Mouse (Mus musculus) intestine, embryonic 15.5 days (tissue): ENCODE measurements around the gene Dicer1. TPM values are rescaled to one million over a fixed set of nuclear protein-coding genes. Genes with fewer than 3 reads are reported as not detected.

Experiments
- ATAC-seq: fragments of 200-750 bp; cut with Nextera tagmentation; 2 replicates; pipeline ENCODE4 v1.8.0; 2017; ENCODE audit warnings: moderate TSS enrichment, moderate library complexity
- H3K27ac ChIP-seq: fragments of 300-500 bp; sonication (generic); 2 replicates; pipeline ENCODE4 v1.5.1; 2015; ENCODE audit warnings: mild to moderate bottlenecking, inconsistent platforms
- H3K27me3 ChIP-seq: fragments of 300-500 bp; sonication (generic); replicated peaks from 2 replicates; pipeline ENCODE4 v1.6.1; 2015; ENCODE audit warnings: inconsistent platforms
- H3K36me3 ChIP-seq: fragments of 300-500 bp; sonication (generic); 2 replicates; pipeline ENCODE4 v1.6.1; 2015; ENCODE audit warnings: inconsistent platforms
- H3K4me1 ChIP-seq: fragments of 300-500 bp; sonication (generic); replicated peaks from 2 replicates; pipeline ENCODE4 v1.6.1; 2015; ENCODE audit warnings: inconsistent platforms
- H3K4me2 ChIP-seq: fragments of 300-500 bp; sonication (generic); replicated peaks from 2 replicates; pipeline ENCODE4 v1.6.1; 2015; ENCODE audit warnings: mild to moderate bottlenecking, inconsistent platforms
- H3K4me3 ChIP-seq: fragments of 300-500 bp; sonication (generic); replicated peaks from 2 replicates; pipeline ENCODE4 v1.5.1; 2015; ENCODE audit warnings: inconsistent platforms
- H3K9ac ChIP-seq: fragments of 300-500 bp; sonication (generic); 2 replicates; pipeline ENCODE4 v1.6.1; 2015; ENCODE audit warnings: inconsistent platforms
- H3K9me3 ChIP-seq: fragments of 300-500 bp; sonication (generic); 2 replicates; pipeline ENCODE4 v1.6.1; 2016; ENCODE audit warnings: inconsistent platforms
- WGBS: fragments of 180-500 bp; shearing (Covaris S2); methylation state at CpG from one replicate; pipeline ENCODE4 v1.1.7; 2015; 5-methylcytosine and 5-hydroxymethylcytosine counted together
- polyA plus RNA-seq: library from polyadenylated mRNA; unstranded; fragments of >200 nt; fragmentation: Nextera tagmentation; extraction: Ambion mirVana; gene quantifications from 2 replicates; pipeline ENCODE4 v1.2.1, GENCODE M21; 2015

The Dicer1 gene
- polyA plus RNA-seq, 1 experiment from 2014 or later = 30.6 TPM

- peaks cover 35% of the 10 kb centered on the region for H3K36me3 ChIP-seq
Observed at GRCm38 (mm10) chr12:104692864-104693263, 58.9 kb downstream of the Dicer1 start.

GRCm38 (mm10) chr12:104690412-104690811 is 61.3 kb downstream of the Dicer1 start:
- peaks cover 28% of the 10 kb centered on the region for H3K36me3 ChIP-seq
- H3K27me3 ChIP-seq = no peaks in the 10 kb centered on the region
- no peak overlapping the region for H3K4me2 ChIP-seq
- no peaks in the 10 kb centered on the region for H3K4me1 ChIP-seq
- H3K9me3 ChIP-seq = no peaks in the 10 kb centered on the region
- 72% methylated on average over 7 of the region's 7 CpGs for WGBS
- H3K4me3 ChIP-seq = no peak overlapping the region
- no peak for ATAC-seq
- no peak overlapping the region for H3K9ac ChIP-seq
- H3K27ac ChIP-seq = no peak overlapping the region

More at GRCm38 (mm10) chr12:104692864-104693263, 58.9 kb downstream of the Dicer1 start:
- H3K4me3 ChIP-seq = no peak overlapping the region
- WGBS = 81% methylated on average over 12 of the region's 12 CpGs
- no peak overlapping the region for H3K27ac ChIP-seq
- H3K9ac ChIP-seq = no peak overlapping the region
- H3K9me3 ChIP-seq = no peaks in the 10 kb centered on the region
- no peak for ATAC-seq
- H3K4me2 ChIP-seq = no peak overlapping the region
- H3K27me3 ChIP-seq = no peaks in the 10 kb centered on the region
- no peaks in the 10 kb centered on the region for H3K4me1 ChIP-seq

GRCm38 (mm10) chr12:104688870-104689269 is 62.9 kb downstream of the Dicer1 start:
- H3K4me2 ChIP-seq = no peak overlapping the region
- H3K27me3 ChIP-seq = no peaks in the 10 kb centered on the region
- H3K27ac ChIP-seq = no peak overlapping the region
- WGBS = 76% methylated on average over 11 of the region's 11 CpGs
- H3K9ac ChIP-seq = no peak overlapping the region
- no peaks in the 10 kb centered on the region for H3K9me3 ChIP-seq
- H3K36me3 ChIP-seq = peaks cover 21% of the 10 kb centered on the region
- H3K4me3 ChIP-seq = no peak overlapping the region
- ATAC-seq = no peak
- no peaks in the 10 kb centered on the region for H3K4me1 ChIP-seq

GRCm38 (mm10) chr12:104684411-104684931 is 67.3 kb downstream of the Dicer1 start:
- Histone ChIP-seq H3K4me1 (no peaks in the 10 kb centered on the region), H3K4me2 (no peak overlapping the region), H3K27me3 (no peaks in the 10 kb centered on the region), H3K9ac (no peak overlapping the region), H3K4me3 (no peak overlapping the region), H3K27ac (no peak overlapping the region), H3K9me3 (no peaks in the 10 kb centered on the region), H3K36me3 (peaks cover 4% of the 10 kb centered on the region)
- no peak for ATAC-seq
- WGBS = 73% methylated on average over 8 of the region's 8 CpGs

- no peaks in the 10 kb centered on the region for H3K27me3 ChIP-seq
- WGBS = 57% methylated on average over 8 of the region's 8 CpGs
- H3K9me3 ChIP-seq = no peaks in the 10 kb centered on the region
- 0 out of 2 replicates have a peak, but pooled peaks cover 3% of the 10 kb centered on the region for H3K4me1 ChIP-seq
- H3K27ac ChIP-seq = no peak overlapping the region
- no peaks in the 10 kb centered on the region for H3K36me3 ChIP-seq
- no peak overlapping the region for H3K4me3 ChIP-seq
- H3K4me2 ChIP-seq = no peak overlapping the region
- no peak for ATAC-seq
- H3K9ac ChIP-seq = no peak overlapping the region
Observed at GRCm38 (mm10) chr12:104679819-104680132, 72.0 kb downstream of the Dicer1 start.

GRCm38 (mm10) chr12:104679121-104679818 is 72.5 kb downstream of the Dicer1 start:
- no peaks in the 10 kb centered on the region for H3K27me3 ChIP-seq
- ATAC-seq = no peak
- no peaks in the 10 kb centered on the region for H3K36me3 ChIP-seq
- H3K9ac ChIP-seq = no peak overlapping the region
- H3K4me1 ChIP-seq = 0 out of 2 replicates have a peak, but pooled peaks cover 3% of the 10 kb centered on the region
- no peak overlapping the region; the same call in 1 of the 2 replicates for H3K4me2 ChIP-seq
- no peak overlapping the region for H3K27ac ChIP-seq
- 39% methylated on average over 26 of the region's 26 CpGs for WGBS
- H3K4me3 ChIP-seq = no peak overlapping the region
- no peaks in the 10 kb centered on the region for H3K9me3 ChIP-seq

GRCm38 (mm10) chr12:104678462-104678861 is 73.3 kb downstream of the Dicer1 start:
- WGBS = 53% methylated on average over 11 of the region's 14 CpGs
- Histone ChIP-seq H3K9ac (no peak overlapping the region), H3K4me2 (no peak overlapping the region), H3K27ac (no peak overlapping the region), H3K36me3 (no peaks in the 10 kb centered on the region), H3K27me3 (no peaks in the 10 kb centered on the region), H3K9me3 (no peaks in the 10 kb centered on the region), H3K4me1 (0 out of 2 replicates have a peak, but pooled peaks cover 4% of the 10 kb centered on the region), H3K4me3 (no peak overlapping the region)
- ATAC-seq = no peak

- Histone ChIP-seq H3K27ac (no peak overlapping the region), H3K9me3 (no peaks in the 10 kb centered on the region), H3K36me3 (no peaks in the 10 kb centered on the region), H3K4me3 (no peak overlapping the region), H3K27me3 (no peaks in the 10 kb centered on the region), H3K4me2 (no peak overlapping the region), H3K4me1 (0 out of 2 replicates have a peak, but pooled peaks cover 7% of the 10 kb centered on the region), H3K9ac (no peak overlapping the region)
- 83% methylated on average over 9 of the region's 9 CpGs for WGBS
- ATAC-seq = peak; percentile 35; the same call in 1 of the 2 replicates
Observed at GRCm38 (mm10) chr12:104677371-104677924, 74.3 kb downstream of the Dicer1 start.

- Histone ChIP-seq H3K9me3 (no peaks in the 10 kb centered on the region), H3K4me1 (0 out of 2 replicates have a peak, but pooled peaks cover 7% of the 10 kb centered on the region), H3K27me3 (no peaks in the 10 kb centered on the region), H3K4me3 (no peak overlapping the region), H3K36me3 (no peaks in the 10 kb centered on the region), H3K4me2 (no peak overlapping the region), H3K27ac (no peak overlapping the region), H3K9ac (no peak overlapping the region)
- peak; percentile 75 for ATAC-seq
- WGBS = 84% methylated on average over 13 of the region's 13 CpGs
Observed at GRCm38 (mm10) chr12:104676535-104677370, 75.0 kb downstream of the Dicer1 start.

GRCm38 (mm10) chr12:104672976-104673375 is 78.8 kb downstream of the Dicer1 start:
- H3K36me3 ChIP-seq = no peaks in the 10 kb centered on the region
- no peak for ATAC-seq
- no peak overlapping the region for H3K4me2 ChIP-seq
- no peaks in the 10 kb centered on the region for H3K9me3 ChIP-seq
- no peak overlapping the region for H3K4me3 ChIP-seq
- H3K27ac ChIP-seq = no peak overlapping the region
- no peaks in the 10 kb centered on the region for H3K27me3 ChIP-seq
- WGBS = 45% methylated on average over 5 of the region's 5 CpGs
- H3K4me1 ChIP-seq = 0 out of 2 replicates have a peak, but pooled peaks cover 3% of the 10 kb centered on the region
- no peak overlapping the region for H3K9ac ChIP-seq

GRCm38 (mm10) chr12:104672406-104672805 is 79.3 kb downstream of the Dicer1 start:
- Histone ChIP-seq H3K27ac (no peak overlapping the region), H3K4me2 (no peak overlapping the region), H3K9me3 (no peaks in the 10 kb centered on the region), H3K4me1 (0 out of 2 replicates have a peak, but pooled peaks cover 3% of the 10 kb centered on the region), H3K36me3 (no peaks in the 10 kb centered on the region), H3K27me3 (no peaks in the 10 kb centered on the region), H3K9ac (no peak overlapping the region), H3K4me3 (no peak overlapping the region)
- 67% methylated on average over 10 of the region's 10 CpGs for WGBS
- ATAC-seq = no peak

- Histone ChIP-seq H3K4me2 (no peak overlapping the region), H3K27me3 (0 out of 2 replicates have a peak, but pooled peaks cover 4% of the 10 kb centered on the region), H3K9ac (no peak overlapping the region), H3K27ac (no peak overlapping the region), H3K9me3 (no peaks in the 10 kb centered on the region), H3K4me1 (no peaks in the 10 kb centered on the region), H3K36me3 (no peaks in the 10 kb centered on the region), H3K4me3 (no peak overlapping the region)
- WGBS = 77% methylated on average over 7 of the region's 7 CpGs
- no peak for ATAC-seq
Observed at GRCm38 (mm10) chr12:104667846-104668245, 83.9 kb downstream of the Dicer1 start.
